Mouse (Mus musculus) lung, embryonic 16.5 days (tissue): ENCODE results near the gene Rc3h1. TPM values are rescaled to one million over a fixed set of nuclear protein-coding genes. Genes with fewer than 3 reads are reported as not detected.

ENCODE experiments used
- ATAC-seq: fragments of 200-750 bp; cut with Nextera tagmentation; 2 replicates; pipeline ENCODE4 v1.8.0; 2017; ENCODE audit warnings: low read depth, mild to moderate bottlenecking, moderate library complexity
- H3K27ac ChIP-seq: fragments of 300-500 bp; sonication (generic); 2 replicates; pipeline ENCODE4 v1.5.1; 2014; ENCODE audit warnings: mild to moderate bottlenecking, control low read depth, low read length
- H3K27me3 ChIP-seq: fragments of 300-500 bp; sonication (generic); 2 replicates; pipeline ENCODE4 v1.6.1; 2014; ENCODE audit warnings: low read depth, low read length, mixed read lengths; ENCODE audit not compliant: control insufficient read depth, insufficient read depth
- H3K36me3 ChIP-seq: fragments of 300-500 bp; sonication (generic); 2 replicates; pipeline ENCODE4 v1.6.1; 2014; ENCODE audit warnings: low read length; ENCODE audit not compliant: control insufficient read depth, insufficient read depth
- H3K4me1 ChIP-seq: fragments of 300-500 bp; sonication (generic); replicated peaks from 2 replicates; pipeline ENCODE4 v1.6.1; 2014; ENCODE audit warnings: low read length, mixed read lengths; ENCODE audit not compliant: control insufficient read depth, insufficient read depth
- H3K4me2 ChIP-seq: fragments of 300-500 bp; sonication (generic); 2 replicates; pipeline ENCODE4 v1.6.1; 2014; ENCODE audit warnings: low read depth, low read length, control low read depth
- H3K4me3 ChIP-seq: fragments of 300-500 bp; sonication (generic); 2 replicates; pipeline ENCODE4 v1.5.1; 2014; ENCODE audit warnings: mild to moderate bottlenecking, low read length, control low read depth
- H3K9ac ChIP-seq: fragments of 300-500 bp; sonication (generic); 2 replicates; pipeline ENCODE4 v1.6.1; 2014; ENCODE audit warnings: low read length, control low read depth
- H3K9me3 ChIP-seq: fragments of 300-500 bp; sonication (generic); 2 replicates; pipeline ENCODE4 v1.6.1; 2016; ENCODE audit warnings: low read length; ENCODE audit not compliant: control insufficient read depth
- WGBS: fragments of 180-500 bp; shearing (Covaris S2); extraction: QIAGEN DNeasy Blood & Tissue Kit; methylation state at CpG from one replicate; pipeline ENCODE4 v1.1.7; 2014; 5-methylcytosine and 5-hydroxymethylcytosine counted together
- polyA plus RNA-seq: library from polyadenylated mRNA; unstranded; fragments of >200 nt; fragmentation: Nextera tagmentation; extraction: Ambion mirVana; gene quantifications from 2 replicates; pipeline ENCODE4 v1.2.1, GENCODE M21; 2015

The Rc3h1 gene
- polyA plus RNA-seq, 1 experiment from 2014 or later, result 7.2 TPM

DNA sequence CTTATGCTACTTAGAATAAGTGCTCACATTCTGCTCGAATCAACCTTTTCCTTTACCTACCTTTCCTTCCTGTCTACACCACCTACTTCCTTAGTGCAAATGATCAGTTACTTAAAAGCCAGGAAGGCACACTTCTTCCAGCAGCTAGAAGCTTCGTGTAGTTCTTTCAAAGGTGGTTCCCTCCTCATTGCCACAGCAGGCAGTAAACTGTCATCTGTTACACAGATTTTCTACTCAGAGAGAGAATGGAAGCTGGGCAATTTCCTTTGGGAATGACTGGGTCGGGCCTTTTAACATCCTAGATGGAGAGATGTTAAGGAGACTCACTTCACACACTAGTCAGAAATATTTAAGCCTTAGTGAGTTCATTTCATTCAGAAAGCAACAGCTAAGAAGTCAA is 99.3 kb downstream of the Rc3h1 start:
- Histone ChIP-seq H3K4me2 (no peak overlapping the region), H3K36me3 (no peaks in the 10 kb centered on the region), H3K4me3 (no peak overlapping the region), H3K4me1 (no peaks in the 10 kb centered on the region), H3K9ac (no peak overlapping the region), H3K9me3 (no peaks in the 10 kb centered on the region), H3K27ac (no peak overlapping the region), H3K27me3 (no peaks in the 10 kb centered on the region)
- ATAC-seq, result no peak
- 59% methylated on average over 3 of the region's 3 CpGs for WGBS

DNA sequence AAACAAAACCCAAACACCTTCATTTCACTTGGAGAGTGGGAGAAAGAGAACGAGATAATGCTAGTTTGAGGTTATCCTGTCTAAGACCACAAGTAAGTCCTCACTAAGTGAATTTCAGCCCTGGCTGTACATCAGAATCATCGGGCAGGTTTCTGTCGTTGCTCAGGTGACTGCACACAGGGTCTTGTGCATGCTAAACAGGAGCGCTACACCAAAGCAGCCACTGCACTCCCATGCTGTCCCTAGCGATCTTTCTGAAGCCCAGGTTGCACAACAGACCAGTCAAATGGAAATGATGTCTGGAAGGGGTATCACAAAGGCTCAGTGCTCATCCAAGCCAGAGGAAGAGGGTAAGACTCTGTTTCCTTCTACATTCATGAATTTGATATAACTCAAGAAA is 100.3 kb downstream of the Rc3h1 start:
- Histone ChIP-seq H3K27me3 (no peaks in the 10 kb centered on the region), H3K9ac (no peak overlapping the region), H3K4me1 (no peaks in the 10 kb centered on the region), H3K4me3 (no peak overlapping the region), H3K36me3 (no peaks in the 10 kb centered on the region), H3K4me2 (no peak overlapping the region), H3K27ac (no peak overlapping the region), H3K9me3 (no peaks in the 10 kb centered on the region)
- ATAC-seq, result no peak
- WGBS, result 82% methylated on average over 5 of the region's 5 CpGs

DNA sequence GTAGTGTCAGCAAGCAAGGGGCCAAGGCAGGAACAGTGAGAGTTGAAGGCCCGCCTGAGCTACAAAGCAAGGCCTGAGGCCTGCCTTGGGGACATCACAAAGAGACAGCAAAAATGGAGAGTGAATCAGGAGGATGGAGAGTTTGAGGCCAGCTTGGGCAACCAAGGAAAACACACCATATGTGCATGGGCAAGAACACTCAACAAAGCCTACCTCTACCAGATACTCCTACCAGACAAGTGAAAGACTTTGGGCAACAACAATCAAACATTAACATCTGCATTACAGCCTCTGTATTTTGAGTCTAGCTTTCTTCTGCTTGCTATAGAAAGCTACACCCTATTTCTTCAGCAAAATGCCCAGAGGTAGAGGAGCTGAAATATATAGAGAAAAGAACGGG is 101.8 kb downstream of the Rc3h1 start:
- Histone ChIP-seq H3K4me1 (no peaks in the 10 kb centered on the region), H3K27ac (no peak overlapping the region), H3K9ac (no peak overlapping the region), H3K4me3 (no peak overlapping the region), H3K27me3 (no peaks in the 10 kb centered on the region), H3K36me3 (peaks cover 4% of the 10 kb centered on the region; the same call in 1 of the 2 replicates), H3K4me2 (no peak overlapping the region), H3K9me3 (no peaks in the 10 kb centered on the region)
- WGBS, result 87% methylated on average over 2 of the region's 2 CpGs
- ATAC-seq, result no peak

DNA sequence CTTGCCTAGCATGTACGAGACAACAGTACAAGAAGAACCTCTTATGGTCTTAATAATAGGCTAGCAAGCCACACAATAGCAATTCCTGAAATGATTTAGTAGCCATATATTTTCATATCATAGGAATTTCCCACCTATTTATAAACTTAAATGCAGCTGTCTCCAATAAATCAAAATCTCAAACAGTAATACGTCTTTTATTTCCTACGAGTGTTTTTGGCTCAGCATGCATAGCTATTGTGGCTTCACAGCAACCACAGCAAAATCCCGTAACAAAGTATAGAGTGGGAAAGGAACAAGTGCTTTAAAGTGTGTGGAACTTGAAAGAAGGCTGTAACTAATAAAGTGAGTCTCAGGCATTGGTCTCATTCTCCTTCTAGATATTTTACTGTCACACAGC is 104.2 kb downstream of the Rc3h1 start:
- Histone ChIP-seq H3K9ac (no peak overlapping the region), H3K4me2 (no peak overlapping the region), H3K36me3 (peaks cover 4% of the 10 kb centered on the region; the same call in 1 of the 2 replicates), H3K4me1 (no peaks in the 10 kb centered on the region), H3K27me3 (no peaks in the 10 kb centered on the region), H3K4me3 (no peak overlapping the region), H3K9me3 (no peaks in the 10 kb centered on the region), H3K27ac (no peak overlapping the region)
- no peak for ATAC-seq
- 79% methylated on average over 4 of the region's 4 CpGs for whole genome bisulfite sequencing

DNA sequence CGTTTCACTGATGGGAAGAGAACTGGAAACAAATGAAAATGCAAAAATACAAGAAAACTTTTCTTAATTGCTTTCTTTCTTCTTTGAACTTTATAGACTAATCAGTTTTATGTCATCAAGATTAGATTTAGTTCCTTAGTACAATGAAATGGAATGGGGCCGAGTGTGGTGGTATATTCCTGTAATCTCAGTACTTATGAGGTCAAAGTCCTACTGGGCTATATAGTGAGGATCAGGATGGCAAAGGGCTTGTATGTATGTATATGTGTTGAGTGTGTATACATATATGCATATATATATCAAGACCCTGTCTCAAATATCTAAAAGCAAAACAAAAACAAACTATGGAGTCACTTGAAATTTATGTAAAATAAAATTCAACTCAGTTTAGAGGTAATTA is 110.2 kb downstream of the Rc3h1 start:
- H3K27me3 ChIP-seq, result no peaks in the 10 kb centered on the region
- H3K4me1 ChIP-seq, result no peaks in the 10 kb centered on the region
- peaks cover 19% of the 10 kb centered on the region for H3K36me3 ChIP-seq
- H3K27ac ChIP-seq, result no peak overlapping the region
- WGBS, result 90% methylated on average over 2 of the region's 2 CpGs
- H3K4me2 ChIP-seq, result no peak overlapping the region
- ATAC-seq, result no peak
- no peaks in the 10 kb centered on the region for H3K9me3 ChIP-seq
- no peak overlapping the region for H3K9ac ChIP-seq
- no peak overlapping the region for H3K4me3 ChIP-seq

DNA sequence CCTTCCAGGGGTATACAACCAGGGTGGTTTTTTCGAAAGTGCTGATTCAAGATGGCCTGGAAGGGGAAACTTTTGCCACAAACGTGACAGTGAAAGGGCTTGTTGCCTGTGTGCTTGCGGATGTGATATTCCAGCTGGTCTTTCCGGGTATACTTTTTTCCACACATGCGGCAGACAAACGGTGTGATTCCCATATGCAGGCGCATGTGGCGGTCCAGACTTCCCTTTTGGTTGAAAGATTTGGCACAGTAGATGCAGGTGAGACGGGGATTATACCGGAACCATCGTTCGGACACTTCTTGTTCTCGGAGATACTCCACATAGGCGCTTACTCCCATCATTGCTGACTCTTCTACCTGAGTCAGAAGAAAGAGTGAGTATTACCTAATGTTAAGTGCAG is 113.8 kb downstream of the Rc3h1 start:
- 92% methylated on average over 14 of the region's 14 CpGs for WGBS
- no peak overlapping the region for H3K4me2 ChIP-seq
- no peaks in the 10 kb centered on the region for H3K27me3 ChIP-seq
- ATAC-seq, result no peak
- H3K36me3 ChIP-seq, result peaks cover 15% of the 10 kb centered on the region
- H3K4me3 ChIP-seq, result no peak overlapping the region
- no peaks in the 10 kb centered on the region for H3K9me3 ChIP-seq
- H3K27ac ChIP-seq, result no peak overlapping the region
- H3K9ac ChIP-seq, result no peak overlapping the region
- no peaks in the 10 kb centered on the region for H3K4me1 ChIP-seq

Other genes starting within 250 kb of the Rc3h1 start
- gene Rabgap1l, start 113.2 kb upstream of the Rc3h1 start, polyA plus RNA-seq, result 28.2 and 29.9 TPM in 2 replicates
- 2.8 and 13.9 TPM in 2 replicates for gene Serpinc1, start 72.2 kb downstream of the Rc3h1 start, polyA plus RNA-seq
- 7.5 and 12.2 TPM in 2 replicates for gene Zbtb37, start 128.4 kb downstream of the Rc3h1 start, polyA plus RNA-seq
- 30.8 and 31.8 TPM in 2 replicates for gene Dars2, start 164.2 kb downstream of the Rc3h1 start, polyA plus RNA-seq
- 37.8 and 38.3 TPM in 2 replicates for gene Cenpl, start 164.3 kb downstream of the Rc3h1 start, polyA plus RNA-seq
- gene Klhl20, start 225.1 kb downstream of the Rc3h1 start, polyA plus RNA-seq, result 15.4 and 15.8 TPM in 2 replicates
- 2.0 and 2.1 TPM in 2 replicates for gene Ankrd45, start 236.3 kb downstream of the Rc3h1 start, polyA plus RNA-seq